Mouse (Mus musculus) hindbrain, postnatal 0 days (tissue): ENCODE data around the gene Zfyve26. TPM values are rescaled to one million over a fixed set of nuclear protein-coding genes. Genes with fewer than 3 reads are reported as not detected.
A peak's percentile ranks its signal among the peaks of the same experiment; 100 is the strongest.
"Not testable (repeated sequence)": the region's sequence is repeated elsewhere in the genome, so short reads cannot be mapped to it uniquely, and the experiment has no call there.

Experiments used
- ATAC-seq: fragments of 200-750 bp; cut with Nextera tagmentation; 2 replicates; pipeline ENCODE4 v1.8.0; 2017; ENCODE audit warnings: mild to moderate bottlenecking, moderate TSS enrichment, moderate library complexity
- DNase-seq: peaks from one replicate; pipeline ENCODE4 v3.0.0-alpha.2; 2015; ENCODE audit warnings: low spot score
- H3K27ac ChIP-seq: fragments of 300-500 bp; sonication (generic); 2 replicates; pipeline ENCODE4 v1.5.1; 2014; ENCODE audit warnings: mild to moderate bottlenecking
- H3K27me3 ChIP-seq: fragments of 300-500 bp; sonication (generic); 2 replicates; pipeline ENCODE4 v1.6.1; 2014; ENCODE audit warnings: low read length, mixed read lengths; ENCODE audit not compliant: insufficient read depth
- H3K36me3 ChIP-seq: fragments of 300-500 bp; sonication (generic); 2 replicates; pipeline ENCODE4 v1.6.1; 2014; ENCODE audit warnings: low read length, mixed read lengths; ENCODE audit not compliant: insufficient read depth
- H3K4me1 ChIP-seq: fragments of 300-500 bp; sonication (generic); 2 replicates; pipeline ENCODE4 v1.6.1; 2014; ENCODE audit warnings: antibody characterized with exemption, low read length, mixed read lengths; ENCODE audit not compliant: insufficient read depth
- H3K4me2 ChIP-seq: fragments of 300-500 bp; sonication (generic); 2 replicates; pipeline ENCODE4 v1.6.1; 2014; ENCODE audit warnings: low read depth, mild to moderate bottlenecking, low read length, moderate library complexity, mixed read lengths
- H3K4me3 ChIP-seq: fragments of 300-500 bp; sonication (generic); 2 replicates; pipeline ENCODE4 v1.5.1; 2014; ENCODE audit warnings: low read length
- H3K9ac ChIP-seq: fragments of 300-500 bp; sonication (generic); replicated peaks from 2 replicates; pipeline ENCODE4 v1.6.1; 2014; ENCODE audit warnings: mild to moderate bottlenecking, low read length, moderate library complexity, mixed read lengths
- H3K9me3 ChIP-seq: fragments of 300-500 bp; sonication (generic); 2 replicates; pipeline ENCODE4 v1.6.1; 2016; ENCODE audit warnings: low read length, mixed read lengths
- CTCF ChIP-seq: IDR thresholded peaks from 2 replicates; pipeline ENCODE4 v1.5.1; 2016; ENCODE audit warnings: antibody characterized with exemption, control low read depth, low read depth
- WGBS: fragments of 180-500 bp; shearing (Covaris S2); extraction: QIAGEN DNeasy Blood & Tissue Kit; methylation state at CpG from one replicate; pipeline ENCODE4 v1.1.7; 2014; 5-methylcytosine and 5-hydroxymethylcytosine counted together
- polyA plus RNA-seq: library from polyadenylated mRNA; unstranded; fragments of >200 nt; fragmentation: Nextera tagmentation; extraction: Ambion mirVana; gene quantifications from 2 replicates; pipeline ENCODE4 v1.2.1, GENCODE M21; 2015
- total RNA-seq: library from RNA; depleted of rRNA; stranded (reverse); fragments of >200 nt; gene quantifications from 2 replicates; pipeline ENCODE4 v1.2.3, GENCODE M21; 2014; rRNA removed

Zfyve26 gene
- total and polyA plus RNA-seq, 2 experiments from 2014 or later = 7.7 to 28.0 TPM

DNA sequence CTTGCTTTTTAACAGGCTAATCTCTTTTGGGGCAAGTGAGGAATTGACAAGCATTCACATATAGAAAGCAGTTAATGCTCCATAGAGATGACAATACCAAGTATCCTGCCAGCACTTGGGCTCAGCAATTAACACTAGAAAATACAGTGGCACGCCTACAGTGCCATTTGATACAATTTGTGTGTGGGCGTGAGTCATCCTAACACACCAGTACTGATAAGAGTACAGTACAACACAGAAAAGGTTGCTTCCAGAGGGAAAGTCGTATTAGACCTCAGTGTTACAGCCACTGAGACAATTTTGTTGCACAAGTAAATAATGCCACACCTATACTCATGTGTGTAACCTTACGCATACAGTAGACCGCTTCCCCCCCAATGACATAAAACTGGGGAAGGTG is 99.0 kb downstream of the Zfyve26 start:
- Histone ChIP-seq H3K27me3 (no peaks in the 10 kb centered on the region), H3K4me2 (no peak overlapping the region), H3K27ac (no peak overlapping the region), H3K4me3 (no peak overlapping the region), H3K9me3 (no peaks in the 10 kb centered on the region), H3K36me3 (no peaks in the 10 kb centered on the region), H3K9ac (no peak overlapping the region), H3K4me1 (no peaks in the 10 kb centered on the region)
- no peak for DNase-seq
- no peak for ATAC-seq
- TF ChIP-seq CTCF = no peak
- WGBS = 89% methylated on average over 5 of the region's 5 CpGs

DNA sequence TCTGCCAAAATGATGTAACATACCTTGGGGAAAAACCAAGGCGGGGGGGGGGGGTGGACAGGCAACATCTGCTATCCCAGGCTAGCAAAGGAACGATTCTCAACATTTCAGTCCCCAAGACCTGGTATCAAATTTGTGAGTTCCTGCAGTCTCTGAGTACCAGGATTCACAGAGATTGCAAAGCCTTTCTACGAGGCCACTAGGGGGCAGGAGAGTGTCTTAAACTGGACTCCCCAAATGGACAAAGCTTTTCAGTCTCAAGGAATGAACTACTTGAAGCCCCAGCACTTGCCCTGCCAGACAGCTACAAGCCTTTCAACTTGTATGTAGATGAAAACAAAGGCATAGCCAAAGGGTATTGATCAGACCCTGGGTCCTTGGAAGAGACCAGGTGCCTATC is 102.7 kb downstream of the Zfyve26 start:
- no peak overlapping the region for H3K9ac ChIP-seq
- ATAC-seq = no peak
- no peaks in the 10 kb centered on the region for H3K27me3 ChIP-seq
- TF ChIP-seq CTCF = peak; percentile 74
- no peak overlapping the region for H3K27ac ChIP-seq
- WGBS = 3% methylated on average over 3 of the region's 3 CpGs
- H3K4me3 ChIP-seq = no peak overlapping the region
- DNase-seq = peak; percentile 70
- H3K9me3 ChIP-seq = no peaks in the 10 kb centered on the region
- 0 out of 2 replicates have a peak, but pooled peaks cover 7% of the 10 kb centered on the region for H3K4me1 ChIP-seq
- H3K36me3 ChIP-seq = no peaks in the 10 kb centered on the region; the same call in 1 of the 2 replicates
- H3K4me2 ChIP-seq = no peak overlapping the region

DNA sequence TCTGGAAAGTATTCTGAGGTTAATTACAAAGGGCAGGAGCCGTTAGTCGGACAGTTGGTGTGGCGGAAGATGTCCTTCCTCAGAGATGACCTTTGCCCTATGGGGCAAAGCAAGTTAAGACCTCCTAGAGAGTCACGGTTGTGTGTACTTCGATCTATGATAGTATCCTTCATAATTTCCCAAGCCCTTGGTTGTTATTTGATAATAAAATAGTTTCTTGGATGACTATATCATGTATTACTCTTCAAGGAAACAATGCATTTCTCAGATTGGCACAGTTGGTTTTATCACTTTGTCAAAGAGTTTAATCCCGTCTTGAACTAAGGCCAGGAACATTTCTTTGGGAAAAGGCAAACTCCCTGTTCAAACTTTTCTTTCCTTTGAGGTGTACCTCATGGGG is 103.9 kb downstream of the Zfyve26 start, which contains the start of gene Rdh11:
TSS of gene Rdh11 (minus strand) at position 101 of the 400 bp plus-strand sequence.
- no peak for DNase-seq
- WGBS = 61% methylated on average over 6 of the region's 6 CpGs

DNA sequence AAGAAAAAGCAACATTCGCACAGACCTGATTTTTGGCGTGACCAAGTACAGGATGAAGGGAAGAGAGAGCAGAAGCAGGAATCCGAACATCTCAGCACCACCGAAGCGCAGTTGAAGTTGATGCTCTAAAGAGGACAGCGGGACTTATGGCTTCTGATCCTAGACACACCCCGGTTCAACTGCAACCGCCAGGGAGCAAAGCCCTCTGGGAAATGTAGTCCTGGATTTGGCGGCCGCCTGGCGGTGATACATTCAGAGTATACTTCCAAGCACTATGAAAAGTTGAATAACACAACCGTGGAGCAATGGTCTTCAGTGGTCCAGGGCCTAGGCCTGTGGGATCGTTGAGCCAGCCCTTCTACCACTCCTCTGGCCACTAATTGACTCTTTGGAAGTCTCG is 104.4 kb downstream of the Zfyve26 start:
- Histone ChIP-seq H3K4me2 (peak overlapping the region; percentile 88), H3K27me3 (no peaks in the 10 kb centered on the region), H3K9ac (peak overlapping the region; percentile 58), H3K4me3 (peak overlapping the region; percentile 61), H3K9me3 (no peaks in the 10 kb centered on the region), H3K27ac (peak overlapping the region; percentile 71), H3K36me3 (peaks cover 6% of the 10 kb centered on the region), H3K4me1 (0 out of 2 replicates have a peak, but pooled peaks cover 7% of the 10 kb centered on the region)
- ATAC-seq (peak; percentile 88), DNase-seq (peak; percentile 92)
- 6% methylated on average over 14 of the region's 14 CpGs for WGBS
- peak; percentile 76 for TF ChIP-seq CTCF

More for the DNA sequence above, 103.9 kb downstream of the Zfyve26 start, which contains the start of gene Rdh11:
- Histone ChIP-seq H3K9me3 (no peaks in the 10 kb centered on the region), H3K9ac (peak within 1 kb of the TSS; percentile 58), H3K27me3 (no peaks in the 10 kb centered on the region), H3K4me1 (0 out of 2 replicates have a peak, but pooled peaks cover 7% of the 10 kb centered on the region), H3K4me3 (peak within 1 kb of the TSS; percentile 61), H3K27ac (peak within 1 kb of the TSS; percentile 71), H3K36me3 (peaks cover 5% of the 10 kb centered on the region), H3K4me2 (peak within 1 kb of the TSS; percentile 88)
- ATAC-seq = no peak
- TF ChIP-seq CTCF = no peak

DNA sequence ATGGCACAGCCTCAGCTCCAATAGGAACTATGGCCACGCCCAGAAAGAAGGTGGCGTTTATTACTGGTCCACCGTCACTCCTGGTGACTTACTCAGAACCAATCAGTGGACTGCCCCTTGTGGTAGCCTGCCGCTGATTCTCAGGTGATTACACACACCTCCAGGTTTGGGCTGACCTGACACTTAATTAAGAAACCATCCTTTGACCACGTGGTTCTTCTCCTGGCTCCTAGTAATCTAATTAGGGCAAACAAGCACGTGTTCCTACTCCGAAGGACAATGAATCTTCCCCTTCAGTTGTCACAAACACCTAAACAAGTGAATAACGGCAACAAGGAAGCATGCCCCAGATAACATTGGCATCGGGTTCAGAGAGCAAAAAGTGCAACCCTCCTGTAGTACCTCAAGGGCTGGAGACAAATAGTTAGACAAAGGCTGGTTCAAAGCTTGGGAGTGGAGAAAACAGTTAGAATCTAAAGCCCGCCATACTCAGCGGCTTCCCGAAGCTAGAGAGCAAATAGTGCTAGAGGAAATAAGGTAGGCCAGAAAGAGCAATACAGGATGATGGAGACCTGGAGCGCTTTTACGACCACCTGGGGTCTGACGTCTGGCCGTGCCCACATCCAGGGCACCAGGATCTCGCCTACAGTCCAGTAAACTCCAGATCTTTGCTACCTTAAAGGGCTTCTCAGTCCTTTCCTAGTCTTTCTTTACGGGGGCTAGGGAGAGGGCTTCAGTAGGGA is 105.0 kb downstream of the Zfyve26 start:
- Histone ChIP-seq H3K27me3 (no peaks in the 10 kb centered on the region), H3K9me3 (no peaks in the 10 kb centered on the region), H3K9ac (peak overlapping the region; percentile 58), H3K4me1 (0 out of 2 replicates have a peak, but pooled peaks cover 7% of the 10 kb centered on the region), H3K4me2 (peak overlapping the region; percentile 88), H3K27ac (peak overlapping the region; percentile 71), H3K36me3 (peaks cover 11% of the 10 kb centered on the region), H3K4me3 (peak overlapping the region; percentile 61)
- 0% methylated on average over 18 of the region's 18 CpGs for WGBS
- ATAC-seq = peak; percentile 95
- peak; percentile 90 for DNase-seq
- TF ChIP-seq CTCF = peak; percentile 46

DNA sequence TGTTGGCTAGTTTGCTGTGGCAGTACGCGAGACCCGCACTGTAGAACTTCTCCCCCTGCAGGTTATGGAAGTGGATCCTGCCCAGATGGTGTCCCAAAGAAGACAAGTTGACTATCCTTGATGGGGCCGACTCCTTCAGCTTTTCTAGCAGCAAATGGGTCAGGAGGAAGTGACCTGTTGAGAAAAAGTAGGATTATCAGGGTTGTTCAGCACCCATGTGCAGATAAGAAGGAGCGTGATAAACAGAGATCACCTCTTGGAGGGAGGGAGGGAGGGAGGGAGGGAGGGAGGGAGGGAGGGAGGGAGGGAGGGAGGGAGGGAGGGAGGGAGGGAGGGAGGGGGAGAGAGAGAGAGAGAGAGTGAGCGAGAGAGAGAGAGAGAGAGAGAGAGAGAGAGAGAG is 110.9 kb downstream of the Zfyve26 start:
- H3K27ac ChIP-seq, H3K9me3 ChIP-seq, H3K4me3 ChIP-seq, ATAC-seq, H3K27me3 ChIP-seq, H3K9ac ChIP-seq, DNase-seq, H3K4me1 ChIP-seq, H3K4me2 ChIP-seq: not testable (repeated sequence)
- 92% methylated on average over 5 of the region's 6 CpGs for WGBS
- H3K36me3 ChIP-seq = peaks cover 54% of the 10 kb centered on the region

Other genes starting within 250 kb of the Zfyve26 start
- gene Pigh, start 206.7 kb downstream of the Zfyve26 start, total RNA-seq = 25.0 and 41.9 TPM in 2 replicates
- 12.8 TPM in 2 replicates for gene Pigh, start 206.7 kb downstream of the Zfyve26 start, polyA plus RNA-seq
- 9.8 and 10.1 TPM in 2 replicates for gene Arg2, start 165.5 kb downstream of the Zfyve26 start, total RNA-seq
- gene Arg2, start 165.5 kb downstream of the Zfyve26 start, polyA plus RNA-seq = 19.5 and 20.5 TPM in 2 replicates
- gene Vti1b, start 123.6 kb downstream of the Zfyve26 start, total RNA-seq = 49.4 and 59.7 TPM in 2 replicates
- gene Vti1b, start 123.6 kb downstream of the Zfyve26 start, polyA plus RNA-seq = 217 and 218 TPM in 2 replicates
- gene Rdh11, start 104.0 kb downstream of the Zfyve26 start, total RNA-seq = 44.9 and 46.1 TPM in 2 replicates
- gene Rdh11, start 104.0 kb downstream of the Zfyve26 start, polyA plus RNA-seq = 30.7 and 34.9 TPM in 2 replicates
- 0.47 and 0.86 TPM in 2 replicates for gene Rdh12, start 87.4 kb downstream of the Zfyve26 start, total RNA-seq
- gene Rdh12, start 87.4 kb downstream of the Zfyve26 start, polyA plus RNA-seq = 0.63 and 0.83 TPM in 2 replicates
- gene Rad51b, start 978 bp upstream of the Zfyve26 start, total RNA-seq = 1.1 and 1.4 TPM in 2 replicates
- gene Rad51b, start 978 bp upstream of the Zfyve26 start, polyA plus RNA-seq = 1.1 and 1.9 TPM in 2 replicates